Mouse (Mus musculus): ENCODE measurements around the gene Bex1. TPM values are rescaled to one million over a fixed set of nuclear protein-coding genes. Genes with fewer than 3 reads are reported as not detected.

Gene Bex1
- total RNA-seq, 2 experiments from 2014 or later, result 2.7 to 3.1 TPM

DNA sequence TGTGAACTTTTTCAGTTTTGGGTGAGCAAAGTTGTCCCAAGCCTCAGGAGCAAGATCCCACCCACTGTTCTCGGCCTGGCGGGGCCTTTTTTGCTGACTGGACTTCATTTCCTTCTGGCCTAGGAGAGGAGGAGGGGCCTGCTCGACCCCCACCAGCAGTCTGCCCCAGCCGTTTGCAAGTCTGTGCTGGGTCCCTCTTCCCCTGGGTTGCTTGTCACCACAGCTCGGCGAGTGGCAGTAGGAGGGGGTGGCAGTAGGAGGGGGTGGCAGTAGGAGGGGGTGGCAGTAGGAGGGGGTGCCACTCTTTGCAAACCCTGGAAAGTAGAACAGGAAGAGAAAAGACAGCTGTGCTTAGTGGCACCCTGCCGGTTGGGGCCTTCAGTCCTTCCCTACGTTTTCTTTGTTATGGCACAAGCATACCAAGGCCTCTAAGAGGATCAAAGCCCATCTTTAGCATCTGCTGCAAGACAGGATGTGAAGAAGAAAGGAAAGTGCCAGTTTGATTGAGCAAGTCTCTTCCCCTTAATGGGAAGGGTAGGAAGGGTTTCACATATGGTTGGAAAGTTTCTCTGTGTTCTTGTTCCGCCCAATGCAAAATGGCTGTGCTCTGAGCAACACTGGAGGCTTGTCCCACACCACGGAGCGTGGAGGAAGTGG, 34.3 kb downstream of the Bex1 start:
- no peak for DNase-seq
- intact Hi-C loops (cut with DNase I), result no loop called here

DNA sequence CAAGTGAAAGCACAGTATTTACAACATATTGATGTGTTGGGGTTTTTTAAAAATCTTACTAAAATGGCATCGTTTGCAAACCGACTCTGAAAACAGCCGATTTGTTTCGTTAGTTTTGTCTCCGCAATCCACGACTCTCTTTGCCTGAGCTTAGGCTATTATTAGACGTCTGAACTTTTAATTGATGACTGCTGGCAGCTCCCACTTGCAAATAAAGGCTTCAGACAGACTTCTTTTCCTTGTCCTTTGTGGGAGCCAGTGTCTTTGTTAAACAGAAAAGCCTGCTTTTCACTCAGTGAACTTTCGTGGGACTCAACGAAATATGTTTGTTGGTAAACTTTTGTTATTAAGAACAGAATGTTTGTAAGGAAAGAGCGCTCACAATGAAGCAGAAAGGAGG, 42.5 kb downstream of the Bex1 start:
- intact Hi-C loops (cut with DNase I), result loop anchor here (5.0 kb wide), 1 partner anchor 75 kb away; the partner anchor contains the start of gene Tceal9
- no peak for DNase-seq

DNA sequence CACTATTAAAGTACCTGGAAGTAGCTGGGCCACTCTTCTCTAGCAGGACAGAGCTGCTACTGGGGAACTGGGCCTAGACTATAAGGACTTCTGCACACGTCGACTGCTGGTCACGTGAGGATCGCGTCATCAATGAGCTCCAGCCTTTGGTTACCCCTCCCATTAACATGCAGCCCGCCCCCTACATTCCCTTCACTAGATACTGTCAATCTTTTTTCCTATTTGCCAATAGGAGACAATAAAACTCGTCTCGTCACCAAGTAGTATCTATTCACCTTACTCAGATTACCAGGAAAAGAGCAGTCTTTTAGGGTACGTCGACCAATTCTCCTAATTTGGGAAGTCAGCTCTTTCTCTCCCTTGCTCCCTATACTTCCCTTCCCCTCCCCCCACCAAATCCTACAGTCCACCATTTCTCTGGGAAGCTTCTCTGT, 43.2 kb downstream of the Bex1 start, which contains the start of gene Tceal8:
Gene Tceal8 (minus strand): TSS at position 225 of the 434 bp plus-strand sequence.
- peak; percentile 64 to 69 for DNase-seq
- intact Hi-C loops (cut with DNase I), result loop anchor here (5.0 kb wide), 1 partner anchor 75 kb away; the partner anchor contains the start of gene Tceal9

DNA sequence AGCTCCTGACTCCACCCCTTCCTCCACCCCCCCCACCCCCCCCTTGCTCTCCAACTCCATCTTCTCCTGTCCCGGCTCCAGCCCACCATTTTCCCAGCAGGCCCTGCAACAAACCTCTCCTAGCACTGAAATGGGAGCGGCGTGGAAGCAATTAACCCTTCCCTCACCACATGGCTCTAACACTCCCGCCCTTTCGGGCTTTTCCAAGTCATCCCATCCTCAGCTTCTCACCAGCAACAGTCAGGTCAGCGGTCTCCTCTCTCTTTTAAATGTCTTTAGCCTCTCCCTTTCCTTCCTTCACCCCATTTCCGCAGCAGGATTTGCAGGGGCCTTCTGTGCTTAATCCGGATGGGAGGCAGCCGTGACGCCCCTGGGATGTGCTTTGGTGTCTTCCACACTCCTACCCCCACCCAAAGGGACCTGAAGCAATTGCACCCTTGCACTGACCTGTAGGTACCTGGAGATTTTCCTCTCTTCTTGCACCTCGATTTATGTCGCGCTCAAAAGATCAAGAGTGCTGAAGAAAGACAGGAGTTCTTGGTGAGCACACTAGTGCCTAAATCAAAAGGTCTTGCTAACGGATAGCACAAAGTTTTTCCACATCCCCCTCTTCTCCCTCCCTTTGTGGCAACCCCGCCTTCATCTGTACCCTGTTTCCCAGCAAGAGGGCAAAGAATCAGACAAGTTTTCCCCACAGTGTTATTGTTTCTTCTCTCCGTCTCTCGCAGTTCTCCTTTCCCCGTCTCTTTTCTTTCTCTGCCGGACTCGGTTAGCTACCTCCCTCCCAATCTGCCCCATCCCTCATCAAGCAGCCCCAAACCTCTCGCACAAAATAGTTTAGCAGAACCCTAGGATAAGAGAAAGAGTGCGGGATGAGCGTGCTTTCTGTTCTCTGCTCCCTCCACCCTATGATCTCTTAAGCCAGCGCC, 43.9 kb downstream of the Bex1 start:
- peak; percentile 40 to 45 for DNase-seq
- intact Hi-C loops (cut with DNase I), result loop anchor here (5.0 kb wide), 1 partner anchor 76 kb away; the partner anchor contains the start of gene Tceal9

DNA sequence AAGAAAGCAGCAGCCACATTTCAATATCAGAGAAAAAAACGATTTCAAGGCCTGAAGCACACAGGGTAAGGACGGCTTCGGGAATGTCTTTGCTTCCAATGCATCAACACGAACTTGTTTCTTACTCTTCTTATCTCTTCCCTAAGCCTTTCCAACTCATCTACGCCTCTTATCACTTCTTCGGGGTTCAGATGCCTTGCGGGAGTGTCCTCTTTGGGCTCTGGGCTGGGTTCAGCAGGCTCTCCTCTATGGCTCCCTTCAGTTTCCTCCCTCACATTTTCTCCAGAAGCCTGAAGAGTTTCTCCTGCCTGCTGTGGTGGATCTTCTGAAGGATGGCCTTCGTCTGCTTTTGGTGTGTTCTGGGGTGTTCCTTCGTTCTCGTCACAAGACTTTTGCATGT, 44.7 kb downstream of the Bex1 start:
- intact Hi-C loops (cut with DNase I), result loop anchor here (5.0 kb wide), 1 partner anchor 77 kb away; the partner anchor contains the start of gene Tceal9
- no peak for DNase-seq

Small RNA genes lying within 50 kb of the gene (microRNA-seq; reads per million reads assigned to microRNA genes)
- gene Mir6383 (ENCODE audit: borderline number of aligned reads in 2 of 2), result 0 reads per million in 2 experiments

Other genes starting within 250 kb of the Bex1 start
- gene Arxes2, start 221.7 kb downstream of the Bex1 start, total RNA-seq (2021), result 1 to 10 TPM; 1.4 to 2.2 TPM
- gene Arxes1, start 182.1 kb downstream of the Bex1 start, total RNA-seq (2021), result under 1 TPM; 0.25 to 0.33 TPM
- gene Bex2, start 147.3 kb downstream of the Bex1 start, total RNA-seq (2021), result not detected
- gene Nxf3, start 130.3 kb downstream of the Bex1 start, total RNA-seq (2021), result under 1 TPM in 1 of 2 experiments, not detected in 1; 0.17 TPM
- gene Bex4, start 76.5 kb downstream of the Bex1 start, total RNA-seq (2021), result 1 to 10 TPM in 1 of 2 experiments, under 1 TPM in 1; 0.49 to 1.2 TPM
- gene Tceal8, start 43.2 kb downstream of the Bex1 start, total RNA-seq (2021), result 10 to 100 TPM; 17.0 to 19.2 TPM
- under 1 TPM in 1 of 2 experiments, not detected in 1; 0.58 TPM for gene Tceal5, start 11.6 kb downstream of the Bex1 start, total RNA-seq (2021)
- gene Tceal7, start 734 bp downstream of the Bex1 start, total RNA-seq (2021), result 1 to 10 TPM in 1 of 2 experiments, not detected in 1; 1.1 TPM
- gene Tceal9, start 29.6 kb upstream of the Bex1 start, total RNA-seq (2021), result 10 to 100 TPM; 26.8 to 32.9 TPM
- 10 to 100 TPM in 1 of 2 experiments, 1 to 10 TPM in 1; 8.3 to 15.1 TPM for gene Bex3, start 54.7 kb upstream of the Bex1 start, total RNA-seq (2021)

Measured in heart, postnatal 36 days (tissue).